Mouse (Mus musculus) activated CD4-positive, CD25-positive, alpha-beta regulatory T cell, adult 4 months (primary cell): ENCODE results near the gene Gpr141. TPM values are rescaled to one million over a fixed set of nuclear protein-coding genes. Genes with fewer than 3 reads are reported as not detected.

Experiments
- ATAC-seq: one replicate; pipeline ENCODE4 v1.8.0; 2017
- polyA plus RNA-seq, 2 experiments: library from polyadenylated mRNA; unstranded; fragments of 100-300 nt; shearing (Covaris generic); gene quantifications; one replicate each; pipeline ENCODE4 v1.2.1; 2017

The Gpr141 gene
- polyA plus RNA-seq, 2 experiments from 2014 or later = not detected

DNA sequence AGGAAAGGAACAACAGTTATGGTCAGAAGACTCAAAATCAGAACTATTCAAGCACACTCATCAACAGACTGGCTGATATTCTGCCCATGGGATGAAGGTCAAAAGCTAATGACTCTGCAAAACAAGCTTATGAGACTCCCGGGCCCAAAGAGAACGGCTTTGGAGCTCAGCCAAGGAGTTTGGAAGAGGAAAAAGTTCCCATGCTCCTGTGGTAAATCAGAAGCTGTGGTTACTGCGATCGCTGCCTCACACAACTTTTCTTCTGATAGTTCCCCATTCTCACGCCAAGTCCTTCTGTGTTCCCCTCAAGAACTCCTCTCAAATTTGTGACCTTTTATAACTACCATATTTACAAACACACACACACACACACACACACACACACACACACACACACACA, 105.1 kb downstream of the Gpr141 start:
- ATAC-seq = no peak

DNA sequence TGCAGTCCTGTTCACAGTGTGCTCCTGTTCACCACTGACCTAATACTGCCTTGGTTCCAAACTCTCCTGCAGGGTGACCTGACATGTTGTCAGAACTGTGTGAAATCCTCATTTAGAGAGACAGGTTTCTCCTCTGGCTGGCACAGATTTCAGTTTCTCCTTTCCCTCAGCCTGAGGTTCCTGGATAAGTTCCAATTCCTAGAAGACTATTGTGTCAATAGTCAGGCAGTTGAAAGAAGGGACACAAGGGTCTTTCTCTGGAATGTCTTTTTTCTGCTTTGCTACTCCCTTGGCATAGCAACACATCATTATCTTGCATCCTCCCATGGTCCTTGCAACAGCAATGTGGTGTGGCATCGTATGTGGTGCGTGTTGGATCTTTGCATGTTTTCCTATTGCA, 106.9 kb downstream of the Gpr141 start:
- ATAC-seq = no peak

DNA sequence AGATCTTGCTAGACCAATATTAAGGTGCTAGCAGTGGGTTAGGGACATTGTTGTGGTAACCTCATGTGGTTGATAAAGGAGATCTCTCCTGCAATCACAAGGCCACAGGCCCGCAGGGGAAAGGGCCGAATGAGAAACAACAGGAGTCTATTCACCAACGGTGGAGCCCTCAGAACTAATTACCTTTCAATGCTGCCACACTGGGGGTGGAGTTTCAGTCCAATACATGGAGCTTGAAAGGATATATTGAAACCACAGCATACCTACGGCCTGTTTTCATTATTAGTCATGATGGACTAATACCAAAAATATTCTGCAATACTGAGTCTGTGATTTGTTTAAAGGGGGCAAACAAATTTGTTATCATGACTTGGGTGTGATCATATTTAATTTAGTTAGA, 120.3 kb downstream of the Gpr141 start:
- no peak for ATAC-seq

DNA sequence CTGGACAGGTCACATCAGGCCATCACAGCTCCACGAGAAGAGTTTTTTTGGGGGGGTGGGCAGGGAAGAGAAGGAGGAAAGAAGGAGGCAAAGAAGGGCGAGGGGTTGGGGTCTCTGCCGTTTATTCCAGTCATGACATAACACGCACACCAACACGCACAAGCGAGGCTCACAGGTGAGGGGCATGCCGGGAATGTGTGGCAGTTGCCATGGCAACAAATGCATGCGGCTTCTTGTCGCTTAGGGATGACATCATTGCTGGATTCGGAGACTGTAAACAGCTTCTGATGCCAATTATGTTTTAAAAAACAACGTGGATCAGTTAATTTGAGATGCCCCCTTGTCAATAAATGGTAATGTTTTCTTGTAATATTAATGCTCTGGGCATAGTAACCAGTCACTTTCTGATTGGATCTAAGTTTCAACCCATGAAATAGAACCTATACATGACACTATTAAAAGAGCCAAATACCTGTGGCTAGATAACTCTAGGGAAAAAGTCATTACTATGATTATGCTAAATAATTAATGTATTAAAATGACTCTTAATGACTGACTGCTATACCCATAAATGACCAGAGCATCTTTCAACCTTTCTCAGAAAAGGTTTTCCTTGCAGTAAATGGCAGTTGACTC, 122.5 kb downstream of the Gpr141 start:
- ATAC-seq = no peak

DNA sequence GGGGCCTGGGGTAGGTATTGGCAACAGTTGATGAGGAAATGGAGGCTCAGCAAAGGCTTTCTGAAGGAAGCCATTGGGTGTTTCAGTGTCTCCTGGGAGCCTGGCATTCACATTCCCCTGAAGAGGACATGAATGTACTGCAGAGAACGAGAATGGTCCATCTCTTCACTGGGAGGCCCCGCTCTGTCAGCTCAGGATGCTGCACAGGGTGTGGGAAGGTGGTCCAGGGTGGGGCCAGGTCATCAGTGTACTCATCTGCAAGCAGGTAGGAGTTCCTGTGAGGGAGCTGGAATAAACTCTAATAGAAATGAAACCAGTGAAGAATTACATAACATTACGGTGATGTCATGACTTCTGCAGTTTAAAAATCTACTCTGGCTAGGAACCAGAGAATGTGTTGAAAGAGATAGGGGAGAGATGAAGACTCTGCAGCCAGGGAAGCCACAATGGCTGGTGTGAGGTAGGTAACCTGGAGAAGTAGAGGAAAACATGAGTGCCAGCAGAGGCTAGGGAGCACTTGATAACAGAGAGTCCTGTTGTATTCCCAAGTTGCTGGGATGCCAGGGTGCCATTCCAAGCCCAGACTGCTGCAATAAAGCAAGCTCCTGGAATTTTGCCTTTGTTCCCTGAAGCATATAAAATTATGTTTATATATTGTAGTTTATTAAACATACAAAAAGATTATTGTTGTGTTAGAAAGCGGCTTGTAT, 123.2 kb downstream of the Gpr141 start:
- ATAC-seq = no peak

Other genes starting within 250 kb of the Gpr141 start
- under 1 TPM in 1 of 2 experiments, not detected in 1; 0.54 TPM for gene Epdr1, start 204.3 kb downstream of the Gpr141 start, polyA plus RNA-seq
- gene Sfrp4, start 201.2 kb downstream of the Gpr141 start, polyA plus RNA-seq = not detected
- not detected for gene Nme8, start 126.5 kb downstream of the Gpr141 start, polyA plus RNA-seq